Mouse (Mus musculus) hindbrain, embryonic 12.5 days (tissue): ENCODE results near the gene Daxx. TPM values are rescaled to one million over a fixed set of nuclear protein-coding genes. Genes with fewer than 3 reads are reported as not detected.
A peak's percentile ranks its signal among the peaks of the same experiment; 100 is the strongest.
"Not testable (repeated sequence)": the region's sequence is repeated elsewhere in the genome, so short reads cannot be mapped to it uniquely, and the experiment has no call there.

ENCODE experiments used
- ATAC-seq: fragments of 200-750 bp; cut with Nextera tagmentation; 2 replicates; pipeline ENCODE4 v1.8.0; 2017; ENCODE audit warnings: moderate TSS enrichment; ENCODE audit not compliant: low FRiP score
- H3K27ac ChIP-seq: fragments of 300-500 bp; sonication (generic); 2 replicates; pipeline ENCODE4 v1.5.1; 2016; ENCODE audit warnings: mild to moderate bottlenecking
- H3K27me3 ChIP-seq: fragments of 300-500 bp; sonication (generic); 2 replicates; pipeline ENCODE4 v1.6.1; 2016; ENCODE audit warnings: mild to moderate bottlenecking
- H3K36me3 ChIP-seq: fragments of 300-500 bp; sonication (generic); 2 replicates; pipeline ENCODE4 v1.6.1; 2016; ENCODE audit warnings: mild to moderate bottlenecking
- H3K4me1 ChIP-seq: fragments of 300-500 bp; sonication (generic); 2 replicates; pipeline ENCODE4 v1.6.1; 2016
- H3K4me2 ChIP-seq: fragments of 300-500 bp; sonication (generic); replicated peaks from 2 replicates; pipeline ENCODE4 v1.6.1; 2016; ENCODE audit warnings: mild to moderate bottlenecking
- H3K4me3 ChIP-seq: fragments of 300-500 bp; sonication (generic); 2 replicates; pipeline ENCODE4 v1.5.1; 2016; ENCODE audit warnings: mild to moderate bottlenecking
- H3K9ac ChIP-seq: fragments of 300-500 bp; sonication (generic); 2 replicates; pipeline ENCODE4 v1.6.1; 2016; ENCODE audit warnings: mild to moderate bottlenecking, moderate library complexity
- H3K9me3 ChIP-seq: fragments of 300-500 bp; sonication (generic); replicated peaks from 2 replicates; pipeline ENCODE4 v1.6.1; 2016; ENCODE audit warnings: mild to moderate bottlenecking
- WGBS: fragments of 180-500 bp; shearing (Covaris S2); methylation state at CpG from one replicate; pipeline ENCODE4 v1.1.7; 2016; 5-methylcytosine and 5-hydroxymethylcytosine counted together
- polyA plus RNA-seq: library from polyadenylated mRNA; unstranded; fragments of >200 nt; fragmentation: Nextera tagmentation; extraction: Ambion mirVana; gene quantifications from 2 replicates; pipeline ENCODE4 v1.2.1, GENCODE M21; 2016

Gene Daxx
- 55.5 and 61.2 TPM in 2 replicates for polyA plus RNA-seq

DNA sequence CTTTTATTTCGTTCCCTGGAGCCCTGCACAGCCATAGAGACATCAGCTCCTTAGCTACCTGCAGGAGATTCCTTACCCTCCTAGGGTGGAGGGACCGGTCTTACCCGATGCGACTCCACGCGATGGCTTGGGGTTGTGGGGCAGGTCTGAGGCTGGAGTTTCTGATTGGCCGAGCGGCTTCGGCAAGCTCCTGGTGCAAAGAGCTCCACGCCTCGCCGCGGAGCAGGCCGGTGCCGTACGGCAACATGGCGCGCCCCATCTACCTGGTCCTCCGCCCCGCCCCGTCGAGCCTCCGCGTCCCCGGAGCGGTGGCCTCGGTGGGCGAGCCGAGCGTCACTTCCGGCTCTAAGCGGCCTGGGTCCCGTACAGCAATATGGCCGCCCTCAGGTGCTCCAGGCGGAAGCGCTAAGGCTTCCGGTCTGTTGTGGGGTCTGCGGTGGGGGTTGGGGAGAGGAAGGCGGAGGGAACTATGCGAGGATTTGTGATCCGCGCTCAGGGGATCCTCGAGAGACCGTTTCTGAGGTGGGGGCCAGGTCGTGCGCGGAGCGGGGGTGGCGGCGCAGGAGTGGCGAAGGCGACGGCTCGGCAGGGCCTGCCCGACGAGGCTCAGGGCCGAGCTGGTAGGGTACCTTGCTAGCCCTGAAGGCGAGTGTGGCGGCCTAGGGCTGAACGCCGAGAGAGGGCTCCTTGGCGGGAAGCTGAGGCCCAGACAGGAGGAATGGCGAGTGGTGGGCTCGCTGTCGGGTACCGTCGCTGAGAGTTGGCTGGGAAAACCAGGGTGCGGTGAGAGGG, at the start of gene Daxx:
Gene Daxx (plus strand): TSS at position 338 of the 792 bp plus-strand sequence.
- H3K36me3 ChIP-seq = peaks cover 32% of the 10 kb centered on the region
- H3K9ac ChIP-seq = peak within 1 kb of the TSS; percentile 87
- peak within 1 kb of the TSS; percentile 92 for H3K27ac ChIP-seq
- under 1% methylated on average over 68 of the region's 68 CpGs for WGBS
- H3K9me3 ChIP-seq = no peaks in the 10 kb centered on the region
- no peaks in the 10 kb centered on the region for H3K27me3 ChIP-seq
- peak; percentile 96 for ATAC-seq
- H3K4me2 ChIP-seq = peak within 1 kb of the TSS; percentile 97
- H3K4me3 ChIP-seq = peak within 1 kb of the TSS; percentile 82
- H3K4me1 ChIP-seq = peaks cover 23% of the 10 kb centered on the region

DNA sequence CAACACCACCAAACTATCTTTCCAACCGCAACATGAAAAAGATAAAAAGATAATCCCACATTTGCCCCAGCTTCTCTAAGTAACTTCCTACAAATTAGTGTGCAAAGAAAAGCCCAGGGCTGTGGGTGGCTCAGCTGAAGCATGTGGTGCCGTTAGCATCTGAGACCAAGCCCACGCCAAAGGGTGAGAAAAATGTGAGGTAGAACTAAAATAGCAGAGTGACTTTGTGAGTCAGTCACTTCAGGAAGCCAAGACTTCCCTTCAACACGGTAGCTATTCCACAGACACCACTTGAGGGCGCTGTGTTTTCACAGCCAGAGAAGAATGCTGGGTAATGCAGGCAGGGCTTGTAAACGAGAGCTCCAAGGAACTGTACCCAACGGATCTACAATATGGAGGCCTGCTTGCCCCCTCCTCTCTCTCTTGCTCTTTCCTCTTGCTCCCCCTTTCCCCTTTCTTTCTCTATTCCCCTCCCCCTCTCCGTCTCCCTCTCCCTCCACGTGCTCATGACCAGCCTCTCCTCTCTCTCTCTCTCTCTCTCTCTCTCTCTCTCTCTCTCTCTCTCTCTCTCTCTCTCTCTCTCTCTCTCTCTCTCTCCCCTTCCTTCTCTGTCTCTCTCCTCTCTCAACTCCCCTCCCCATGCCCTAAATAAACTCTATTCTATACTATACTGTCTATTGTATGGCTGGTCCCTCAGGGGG, 43.7 kb upstream of the Daxx start:
- H3K4me1 ChIP-seq = no peaks in the 10 kb centered on the region
- ATAC-seq = no peak
- no peaks in the 10 kb centered on the region for H3K9me3 ChIP-seq
- H3K9ac ChIP-seq = no peak overlapping the region
- H3K27ac ChIP-seq = no peak overlapping the region
- no peak overlapping the region for H3K4me2 ChIP-seq
- no peaks in the 10 kb centered on the region for H3K36me3 ChIP-seq
- WGBS = 34% methylated on average over 9 of the region's 9 CpGs
- no peak overlapping the region for H3K4me3 ChIP-seq
- H3K27me3 ChIP-seq = no peaks in the 10 kb centered on the region

DNA sequence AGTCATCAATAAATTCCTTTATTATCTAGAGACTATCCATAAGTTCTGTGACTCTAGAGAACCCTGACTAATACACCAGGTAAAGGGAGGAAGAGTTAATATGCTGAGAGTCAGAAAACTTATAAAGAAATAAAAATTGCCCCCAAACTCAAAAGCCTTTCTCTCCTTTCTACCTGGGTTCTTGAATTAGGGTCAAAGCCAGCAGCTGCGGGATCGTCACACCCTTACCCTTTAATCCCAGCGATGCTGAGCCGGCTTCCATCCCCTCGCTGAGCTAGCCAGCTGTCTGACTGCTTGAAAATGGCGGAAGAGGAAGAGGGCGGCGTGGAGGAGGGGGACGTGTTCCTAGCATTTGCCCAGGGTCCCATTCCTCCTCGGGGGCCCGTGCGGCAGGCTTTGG, 35.7 kb upstream of the Daxx start, which contains the start of gene Gm7029:
Gene Gm7029 (plus strand): TSS at position 301 of the 400 bp plus-strand sequence.
- H3K9me3 ChIP-seq, H3K9ac ChIP-seq, H3K4me1 ChIP-seq, H3K4me3 ChIP-seq, H3K4me2 ChIP-seq, ATAC-seq, H3K27ac ChIP-seq, H3K27me3 ChIP-seq: not testable (repeated sequence)
- peaks cover 13% of the 10 kb centered on the region; the same call in 1 of the 2 replicates for H3K36me3 ChIP-seq
- 75% methylated on average over 2 of the region's 12 CpGs for WGBS

DNA sequence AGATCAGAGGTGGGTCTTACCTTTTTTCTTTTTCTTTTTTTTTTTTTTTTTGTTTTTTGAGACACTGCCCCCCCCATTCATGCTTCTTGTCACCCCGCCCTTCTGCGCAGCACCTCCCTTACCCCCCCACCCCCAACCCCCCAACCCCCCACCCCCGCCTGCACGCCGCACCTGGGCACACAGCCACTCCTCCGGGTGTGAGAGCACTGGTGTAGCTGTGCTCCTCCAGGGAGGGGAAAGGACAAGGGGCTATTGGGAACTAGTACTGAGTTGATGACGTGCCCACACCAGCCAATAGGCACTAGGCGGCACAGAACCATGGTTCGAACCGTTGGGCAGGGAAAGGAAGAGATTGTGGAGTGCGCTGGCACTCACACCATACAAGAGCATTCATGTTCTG, 34.8 kb upstream of the Daxx start:
- H3K27me3 ChIP-seq = no peaks in the 10 kb centered on the region
- ATAC-seq = no peak
- peaks cover 19% of the 10 kb centered on the region for H3K36me3 ChIP-seq
- no peak overlapping the region for H3K9ac ChIP-seq
- no peak overlapping the region for H3K4me2 ChIP-seq
- WGBS = 89% methylated on average over 11 of the region's 11 CpGs
- H3K9me3 ChIP-seq = no peaks in the 10 kb centered on the region
- H3K4me3 ChIP-seq = no peak overlapping the region
- no peak overlapping the region for H3K27ac ChIP-seq
- H3K4me1 ChIP-seq = no peaks in the 10 kb centered on the region

DNA sequence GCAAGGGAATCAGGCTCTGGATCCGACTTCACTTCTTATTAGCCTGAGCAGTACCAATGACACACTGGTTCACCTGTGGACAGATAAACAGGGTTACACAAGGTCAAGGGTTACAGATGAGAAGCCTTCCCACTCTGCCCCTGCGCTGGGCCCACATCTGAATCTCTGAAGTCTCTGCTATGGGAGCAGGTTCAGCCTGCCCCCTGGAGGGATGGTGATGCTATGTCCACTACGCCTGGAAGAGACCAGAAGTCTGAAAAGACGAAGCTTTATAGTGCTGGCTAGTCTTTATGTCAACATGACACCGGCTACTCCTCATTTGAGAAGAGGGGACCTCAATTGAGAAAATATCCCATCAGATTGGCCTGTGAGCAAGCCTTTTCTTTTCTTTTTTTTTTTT, 33.4 kb upstream of the Daxx start:
- 82% methylated on average over 5 of the region's 5 CpGs for WGBS
- not testable (repeated sequence) for H3K9ac ChIP-seq, H3K4me2 ChIP-seq, H3K9me3 ChIP-seq, H3K27ac ChIP-seq, H3K27me3 ChIP-seq, ATAC-seq, H3K4me3 ChIP-seq, H3K4me1 ChIP-seq
- peaks cover 26% of the 10 kb centered on the region for H3K36me3 ChIP-seq

DNA sequence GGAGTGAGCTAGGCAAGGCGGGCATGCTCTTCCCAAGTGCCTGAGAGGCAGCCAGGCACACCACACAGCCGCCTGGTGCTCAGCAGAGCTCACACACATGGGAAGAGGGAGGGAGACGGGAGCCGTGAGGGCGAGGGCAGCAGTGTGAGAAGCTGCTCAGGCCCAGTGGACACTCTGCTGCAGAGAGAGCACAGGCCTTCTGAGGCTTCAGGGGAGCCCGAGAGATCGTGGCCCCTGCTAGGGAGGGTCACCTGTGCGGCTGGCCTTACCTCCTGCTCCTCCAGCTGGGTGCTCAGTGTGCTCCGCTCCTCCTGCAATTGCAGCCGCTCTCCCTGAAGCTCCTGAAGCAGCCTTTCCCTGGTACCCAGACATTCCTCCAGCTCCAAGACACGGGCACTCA, 24.9 kb upstream of the Daxx start:
- H3K9me3 ChIP-seq = not testable (repeated sequence)
- H3K36me3 ChIP-seq = peaks cover 27% of the 10 kb centered on the region
- WGBS = 88% methylated on average over 10 of the region's 11 CpGs

DNA sequence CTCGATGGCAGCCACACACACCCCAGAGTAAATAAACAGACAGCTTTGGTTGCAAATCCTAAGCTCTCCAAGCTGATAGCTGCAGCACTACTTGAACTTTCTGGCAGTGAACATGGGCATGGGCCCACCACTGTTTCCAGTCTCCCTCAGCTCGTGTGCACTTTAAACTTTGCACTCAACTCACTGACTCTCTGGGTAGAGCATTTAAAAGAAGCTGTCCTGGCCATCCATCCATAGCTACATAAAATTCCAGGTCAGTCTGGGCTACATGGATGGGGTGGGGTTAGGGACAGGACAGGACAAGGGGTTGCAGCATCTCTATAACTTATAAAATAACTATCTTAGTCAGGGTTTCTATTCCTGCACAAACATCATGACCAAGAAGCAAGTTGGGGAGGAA, 21.4 kb upstream of the Daxx start:
- H3K4me2 ChIP-seq, H3K27ac ChIP-seq, H3K9ac ChIP-seq, H3K4me1 ChIP-seq, H3K4me3 ChIP-seq, ATAC-seq, H3K9me3 ChIP-seq, H3K27me3 ChIP-seq: not testable (repeated sequence)
- 82% methylated on average over 2 of the region's 2 CpGs for WGBS
- peaks cover 19% of the 10 kb centered on the region; the same call in 1 of the 2 replicates for H3K36me3 ChIP-seq

More for the DNA sequence above, 24.9 kb upstream of the Daxx start:
- ATAC-seq, H3K27me3 ChIP-seq, H3K9ac ChIP-seq, H3K4me3 ChIP-seq, H3K4me1 ChIP-seq, H3K4me2 ChIP-seq, H3K27ac ChIP-seq: not testable (repeated sequence)

DNA sequence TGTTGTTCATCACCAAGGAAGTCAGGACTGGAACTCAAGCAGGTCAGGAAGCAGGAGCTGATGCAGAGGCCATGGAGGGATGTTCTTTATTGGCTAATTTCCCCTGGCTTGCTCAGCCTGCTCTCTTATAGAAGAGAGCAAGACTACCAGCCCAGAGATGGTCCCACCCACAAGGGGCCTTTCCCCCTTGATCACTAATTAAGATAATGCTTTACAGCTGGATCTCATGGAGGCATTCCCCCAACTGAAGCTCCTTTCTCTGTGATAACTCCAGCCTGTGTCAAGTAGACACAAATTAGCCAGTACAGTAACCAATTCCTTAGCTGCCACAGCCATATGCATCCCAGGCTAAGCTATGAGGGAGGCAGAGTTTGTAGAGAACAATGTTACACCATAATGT, 21.0 kb upstream of the Daxx start:
- H3K4me2 ChIP-seq, ATAC-seq: not testable (repeated sequence)
- H3K36me3 ChIP-seq = peaks cover 19% of the 10 kb centered on the region; the same call in 1 of the 2 replicates

DNA sequence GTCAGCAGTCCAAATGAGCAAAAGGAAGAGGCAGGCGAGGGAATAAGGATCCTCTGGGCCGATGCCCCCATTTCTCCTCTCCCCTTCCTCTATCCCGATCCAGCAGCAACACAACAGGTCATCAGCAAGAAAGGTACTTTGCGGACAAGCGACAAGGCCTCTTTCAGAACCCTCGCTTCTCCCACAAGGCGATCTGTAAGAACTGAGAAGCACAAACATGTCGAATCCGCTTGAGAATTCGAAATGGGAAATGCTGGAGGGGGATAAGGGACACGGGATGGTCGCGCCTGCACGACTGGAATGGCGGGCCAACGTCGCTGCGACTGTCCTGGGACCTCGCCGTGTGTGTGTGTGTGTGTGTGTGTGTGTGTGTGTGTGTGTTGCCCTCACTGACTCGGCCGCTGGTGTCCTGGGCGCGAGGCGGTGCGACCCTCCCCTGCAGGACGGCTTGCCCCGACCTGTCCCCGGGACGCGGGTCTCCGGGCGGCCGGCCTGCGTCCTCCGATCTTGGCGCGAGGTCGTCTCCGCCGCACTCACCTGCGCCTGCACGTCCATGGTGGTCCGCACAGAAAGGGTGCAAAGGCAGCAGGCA, 19.2 kb upstream of the Daxx start:
- H3K27ac ChIP-seq = peak overlapping the region; percentile 55; the same call in 1 of the 2 replicates

More for the DNA sequence above, 21.0 kb upstream of the Daxx start:
- not testable (repeated sequence) for H3K9ac ChIP-seq, H3K27ac ChIP-seq, H3K27me3 ChIP-seq, H3K4me1 ChIP-seq, H3K9me3 ChIP-seq, H3K4me3 ChIP-seq

DNA sequence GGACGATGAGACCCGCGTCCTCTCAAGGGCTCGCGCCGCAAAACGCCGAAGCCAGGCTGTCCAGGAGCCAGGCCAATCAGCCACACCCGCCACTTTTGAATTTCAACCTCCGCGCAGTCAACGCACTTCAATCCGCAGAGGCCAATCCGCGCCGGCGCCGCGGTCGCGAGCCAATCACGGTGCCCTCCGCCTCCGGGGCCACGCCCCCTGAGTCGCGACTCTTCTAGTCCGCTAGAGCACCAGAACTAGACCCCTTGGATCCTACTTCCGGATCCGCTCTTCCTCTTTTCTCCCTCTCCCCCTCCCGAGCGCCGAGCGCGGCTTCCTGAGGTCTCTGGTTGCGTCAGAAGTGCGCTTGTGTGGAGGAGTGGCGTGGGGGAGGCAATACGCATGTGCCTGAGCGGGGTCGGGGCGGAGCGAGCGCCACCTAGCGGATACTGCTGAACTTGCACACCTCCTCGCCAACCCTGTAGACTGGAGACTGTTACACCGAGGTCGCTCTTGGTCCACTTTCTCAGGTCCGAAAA, 18.6 kb upstream of the Daxx start, which contains the start of gene Kifc1:
Gene Kifc1 (minus strand): TSS at position 129 of the 527 bp plus-strand sequence.
- no peaks in the 10 kb centered on the region; the same call in 1 of the 2 replicates for H3K27me3 ChIP-seq
- ATAC-seq = peak; percentile 99
- H3K4me3 ChIP-seq = peak within 1 kb of the TSS; percentile 70
- peak within 1 kb of the TSS; percentile 55; the same call in 1 of the 2 replicates for H3K27ac ChIP-seq
- H3K9me3 ChIP-seq = no peaks in the 10 kb centered on the region
- peaks cover 9% of the 10 kb centered on the region for H3K4me1 ChIP-seq
- H3K36me3 ChIP-seq = 0 out of 2 replicates have a peak, but pooled peaks cover 8% of the 10 kb centered on the region
- peak within 1 kb of the TSS; percentile 68 for H3K9ac ChIP-seq
- WGBS = 1% methylated on average over 49 of the region's 49 CpGs
- peak within 1 kb of the TSS; percentile 68 for H3K4me2 ChIP-seq

More for the DNA sequence above, 19.2 kb upstream of the Daxx start:
- peak overlapping the region; percentile 68 for H3K4me2 ChIP-seq
- H3K36me3 ChIP-seq = 0 out of 2 replicates have a peak, but pooled peaks cover 11% of the 10 kb centered on the region
- peak overlapping the region; percentile 68 for H3K9ac ChIP-seq
- WGBS = under 1% methylated on average over 44 of the region's 44 CpGs
- peak overlapping the region; percentile 70 for H3K4me3 ChIP-seq
- peak; percentile 34; the same call in 1 of the 2 replicates for ATAC-seq
- not testable (repeated sequence) for H3K4me1 ChIP-seq, H3K9me3 ChIP-seq, H3K27me3 ChIP-seq

DNA sequence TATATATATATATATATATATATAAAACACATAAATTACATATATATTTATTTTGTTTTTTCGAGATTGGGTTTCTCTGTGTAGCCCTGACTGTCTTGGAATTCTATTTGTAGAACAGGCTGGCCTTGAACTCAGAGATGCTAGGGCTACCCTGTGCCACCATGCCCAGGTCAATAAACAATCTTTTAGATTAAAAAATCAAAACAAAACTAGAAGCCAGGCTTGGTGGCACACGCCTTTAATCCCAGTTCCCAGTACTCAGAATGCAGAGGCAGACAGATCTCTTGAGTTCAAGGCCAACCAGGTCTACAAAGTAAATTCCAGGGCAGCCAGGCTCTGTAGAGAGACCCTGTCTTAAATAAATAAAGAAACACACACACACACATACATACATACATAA, 17.9 kb upstream of the Daxx start:
- ATAC-seq = no peak
- H3K4me2 ChIP-seq = no peak overlapping the region
- H3K4me3 ChIP-seq = no peak overlapping the region
- 68% methylated on average over 2 of the region's 2 CpGs for WGBS
- H3K27me3 ChIP-seq = no peaks in the 10 kb centered on the region; the same call in 1 of the 2 replicates
- 0 out of 2 replicates have a peak, but pooled peaks cover under 1% of the 10 kb centered on the region for H3K36me3 ChIP-seq
- H3K9me3 ChIP-seq = no peaks in the 10 kb centered on the region
- no peak overlapping the region for H3K9ac ChIP-seq
- peaks cover 9% of the 10 kb centered on the region for H3K4me1 ChIP-seq
- H3K27ac ChIP-seq = no peak overlapping the region

DNA sequence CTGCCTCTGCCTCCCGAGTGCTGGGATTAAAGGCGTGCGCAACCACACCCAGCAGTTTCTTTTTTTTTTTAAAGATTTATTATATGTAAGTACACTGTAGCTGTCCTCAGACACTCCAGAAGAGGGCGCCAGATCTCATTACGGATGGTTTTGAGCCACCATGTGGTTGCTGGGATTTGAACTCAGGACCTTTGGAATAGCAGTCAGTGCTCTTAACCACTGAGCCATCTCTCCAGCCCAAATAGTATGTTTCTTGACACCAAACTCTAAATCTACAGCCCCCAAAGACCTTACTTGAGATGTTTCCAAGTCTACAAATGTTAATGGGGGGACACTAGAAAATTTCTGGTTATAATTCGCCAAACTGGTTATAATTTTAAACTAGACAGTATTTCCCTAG, 17.3 kb upstream of the Daxx start:
- not testable (repeated sequence) for H3K4me3 ChIP-seq, H3K27ac ChIP-seq, ATAC-seq, H3K4me1 ChIP-seq, H3K9ac ChIP-seq, H3K27me3 ChIP-seq, H3K4me2 ChIP-seq, H3K9me3 ChIP-seq, H3K36me3 ChIP-seq
- WGBS = 68% methylated on average over 6 of the region's 6 CpGs
